Mouse (Mus musculus): ENCODE measurements around the gene Tigit. TPM values are rescaled to one million over a fixed set of nuclear protein-coding genes. Genes with fewer than 3 reads are reported as not detected.

The Tigit gene
- polyA plus RNA-seq, 1 experiment, result not detected

- no peak for TF ChIP-seq GATA1 (IDR thresholded peaks at IDR 0.05; ENCODE audit: low read length)
Observed at GRCm38 (mm10) chr16:43645879-43646278, 18.1 kb downstream of the Tigit start.

- no peak for TF ChIP-seq GATA1 (IDR thresholded peaks at IDR 0.05; ENCODE audit: low read length)
Observed at GRCm38 (mm10) chr16:43641230-43641629, 22.7 kb downstream of the Tigit start.

GRCm38 (mm10) chr16:43638406-43639049, 25.4 kb downstream of the Tigit start:
- TF ChIP-seq GATA1 (IDR thresholded peaks at IDR 0.05; ENCODE audit: low read length), result no peak

GRCm38 (mm10) chr16:43637241-43637640, 26.7 kb downstream of the Tigit start:
- no peak for TF ChIP-seq GATA1 (IDR thresholded peaks at IDR 0.05; ENCODE audit: low read length)

GRCm38 (mm10) chr16:43634037-43634436, 29.9 kb downstream of the Tigit start:
- no peak for TF ChIP-seq GATA1 (IDR thresholded peaks at IDR 0.05; ENCODE audit: low read length)

GRCm38 (mm10) chr16:43631758-43632157, 32.2 kb downstream of the Tigit start:
- no peak for TF ChIP-seq GATA1 (IDR thresholded peaks at IDR 0.05; ENCODE audit: low read length)

- no peak for TF ChIP-seq GATA1 (IDR thresholded peaks at IDR 0.05; ENCODE audit: low read length)
Observed at GRCm38 (mm10) chr16:43628662-43629061, 35.3 kb downstream of the Tigit start.

- no peak for TF ChIP-seq GATA1 (IDR thresholded peaks at IDR 0.05; ENCODE audit: low read length)
Observed at GRCm38 (mm10) chr16:43625956-43626355, 38.0 kb downstream of the Tigit start.

GRCm38 (mm10) chr16:43625289-43625688, 38.7 kb downstream of the Tigit start:
- no peak for TF ChIP-seq GATA1 (IDR thresholded peaks at IDR 0.05; ENCODE audit: low read length)

GRCm38 (mm10) chr16:43624876-43625275, 39.1 kb downstream of the Tigit start:
- no peak for TF ChIP-seq GATA1 (IDR thresholded peaks at IDR 0.05; ENCODE audit: low read length)

GRCm38 (mm10) chr16:43623315-43624000, 40.5 kb downstream of the Tigit start:
- TF ChIP-seq GATA1 (IDR thresholded peaks at IDR 0.05; ENCODE audit: low read length), result no peak

- no peak for TF ChIP-seq GATA1 (IDR thresholded peaks at IDR 0.05; ENCODE audit: low read length)
Observed at GRCm38 (mm10) chr16:43620359-43620758, 43.6 kb downstream of the Tigit start.

GRCm38 (mm10) chr16:43619277-43619676, 44.7 kb downstream of the Tigit start:
- no peak for TF ChIP-seq GATA1 (IDR thresholded peaks at IDR 0.05; ENCODE audit: low read length)

- TF ChIP-seq GATA1 (IDR thresholded peaks at IDR 0.05; ENCODE audit: low read length), result no peak
Observed at GRCm38 (mm10) chr16:43618286-43618685, 45.7 kb downstream of the Tigit start.

GRCm38 (mm10) chr16:43617346-43617745, 46.6 kb downstream of the Tigit start:
- TF ChIP-seq GATA1 (IDR thresholded peaks at IDR 0.05; ENCODE audit: low read length), result no peak

- no peak for TF ChIP-seq GATA1 (IDR thresholded peaks at IDR 0.05; ENCODE audit: low read length)
Observed at GRCm38 (mm10) chr16:43616348-43616747, 47.6 kb downstream of the Tigit start.

- TF ChIP-seq GATA1 (IDR thresholded peaks at IDR 0.05; ENCODE audit: low read length), result no peak
Observed at GRCm38 (mm10) chr16:43610375-43610774, 53.6 kb downstream of the Tigit start.

Measured in G1E-ER4 (cell line).